Comparison of ENCODE assay signal across 25 mouse cellular contexts in the genomic region with DNA sequence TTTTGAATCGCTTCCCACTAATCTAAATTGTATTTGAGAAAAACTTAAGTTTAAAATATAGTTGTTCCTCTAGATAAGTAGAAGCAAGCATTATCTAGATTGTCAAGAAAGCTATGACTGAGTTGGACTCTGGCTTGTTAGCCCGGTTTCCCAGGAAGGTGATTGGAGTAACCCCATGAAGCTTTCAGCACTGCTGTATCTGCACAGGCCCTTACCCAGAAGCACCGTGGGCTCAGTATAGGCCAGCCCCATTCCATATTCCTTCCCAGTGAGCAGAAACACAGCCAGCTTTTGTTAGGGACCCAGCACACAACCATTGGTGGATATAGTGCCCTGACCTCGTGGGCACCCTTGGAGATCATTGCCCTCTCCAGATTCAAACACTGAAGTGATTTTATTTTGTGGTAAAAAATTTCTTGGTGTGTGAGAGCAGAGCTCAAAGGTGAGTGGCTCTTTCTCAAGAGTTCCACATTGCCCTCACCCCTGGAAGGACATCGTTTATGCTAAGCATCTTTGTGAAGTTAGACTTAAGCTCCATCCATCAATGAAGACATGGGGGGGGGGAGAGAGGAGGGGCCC.
DNase-seq lines count a peak whose midpoint lies in the region; ATAC-seq and TF ChIP-seq lines count a peak whose summit lies in the region.
"Had no signal": no experiment of that assay in that cellular context is flagged by ENCODE, and none has a peak within 500 bp of the region (broad histone marks: within the 10 kb centered on the region; RNA-seq: fewer than 3 reads in every experiment).

No protein-coding gene starts in this region.

- H3K9ac ChIP-seq in kidney, embryonic 16.5 days (replicated peaks; ENCODE audit: low read length), result no peak overlapping the region
- H3K9ac ChIP-seq: forebrain, embryonic 13.5 days; heart, embryonic 12.5 days; heart, embryonic 15.5 days; hindbrain, embryonic 14.5 days had no signal

- no peak for TF ChIP-seq CTCF in bone marrow, adult 2 months (IDR thresholded peaks at IDR 0.05; ENCODE audit: control insufficient read depth, insufficient read depth, low read length)

- 87% methylated on average over 5 of the region's 5 CpGs for WGBS in kidney, embryonic 16.5 days
- 78% methylated on average over 5 of the region's 5 CpGs for WGBS in bone marrow, adult 2 months

- no peaks in the 10 kb centered on the region for H3K27me3 ChIP-seq in kidney, embryonic 16.5 days (ENCODE audit: insufficient read depth, low read length)
- H3K27me3 ChIP-seq: forebrain, embryonic 13.5 days; heart, embryonic 12.5 days; heart, embryonic 15.5 days had no signal

- DNase-seq in kidney, adult 18-20 months, result peak; percentile 9
- no peak for DNase-seq in kidney, postnatal 14 days
- DNase-seq in kidney, adult 9 months, result peak; percentile 61
- DNase-seq in lung, adult 18-20 months, result no peak
- DNase-seq: adrenal gland, adult 8-10 months; adrenal gland, postnatal 25 days; cerebellum, adult 18-20 months; cerebellum, adult 9-10 months; cerebellum, postnatal 14 days; gastrocnemius, postnatal 10 days; gastrocnemius, postnatal 36 days; heart, adult 18-20 months; heart, postnatal 10 days; heart, postnatal 36 days had no signal

- TF ChIP-seq POLR2A in bone marrow, adult 2 months (IDR thresholded peaks at IDR 0.05; ENCODE audit: borderline replicate concordance, control insufficient read depth, low read depth, low read length), result no peak

- no peak overlapping the region for H3K4me3 ChIP-seq in kidney, embryonic 16.5 days (ENCODE audit: low read length)
- H3K4me3 ChIP-seq in bone marrow, adult 2 months (replicated peaks; ENCODE audit: control insufficient read depth, low read depth, low read length), result no peak overlapping the region
- H3K4me3 ChIP-seq: forebrain, embryonic 10.5 days; forebrain, embryonic 13.5 days; heart, embryonic 12.5 days; heart, embryonic 15.5 days had no signal

- H3K4me1 ChIP-seq in kidney, embryonic 16.5 days (ENCODE audit: insufficient read depth, low read length), result peaks cover 5% of the 10 kb centered on the region; the same call in 1 of the 2 replicates
- peaks cover 3% of the 10 kb centered on the region for H3K4me1 ChIP-seq in bone marrow, adult 2 months (ENCODE audit: control insufficient read depth, insufficient read depth, low read length)
- H3K4me1 ChIP-seq: forebrain, embryonic 10.5 days; forebrain, embryonic 13.5 days; heart, embryonic 12.5 days; heart, embryonic 15.5 days had no signal

- no peak for ATAC-seq in kidney, embryonic 16.5 days (ENCODE audit: low FRiP score, low TSS enrichment)
- ATAC-seq: activated CD4-positive, CD25-positive, alpha-beta regulatory T cell, adult 4 months; CD4-positive, CD25-positive, alpha-beta regulatory T cell, adult 4 months; forebrain, embryonic 13.5 days; forebrain, embryonic 16.5 days; hindbrain, postnatal 0 days had no signal

- H3K4me2 ChIP-seq in kidney, embryonic 16.5 days (replicated peaks; ENCODE audit: low read depth, low read length), result no peak overlapping the region
- H3K4me2 ChIP-seq: forebrain, embryonic 13.5 days; heart, embryonic 12.5 days; heart, embryonic 15.5 days; hindbrain, embryonic 14.5 days had no signal

- no peak overlapping the region for H3K27ac ChIP-seq in kidney, embryonic 16.5 days (ENCODE audit: low read length)
- 0 out of 2 replicates have a peak overlapping the region, but pooled peaks have one; percentile 46 for H3K27ac ChIP-seq in bone marrow, adult 2 months (ENCODE audit: control insufficient read depth, insufficient read depth, low read depth, low read length, poor library complexity)
- H3K27ac ChIP-seq: forebrain, embryonic 10.5 days; forebrain, embryonic 13.5 days; heart, embryonic 15.5 days; hindbrain, embryonic 14.5 days; hindbrain, postnatal 0 days had no signal

- no peaks in the 10 kb centered on the region for H3K9me3 ChIP-seq in kidney, embryonic 16.5 days (ENCODE audit: low read length)
- H3K9me3 ChIP-seq: forebrain, embryonic 10.5 days; forebrain, embryonic 13.5 days; heart, embryonic 12.5 days; heart, embryonic 15.5 days had no signal

- H3K36me3 ChIP-seq in kidney, embryonic 16.5 days (ENCODE audit: insufficient read depth, low read length), result no peaks in the 10 kb centered on the region
- H3K36me3 ChIP-seq: forebrain, embryonic 10.5 days; heart, embryonic 12.5 days; heart, embryonic 15.5 days had no signal

Comparison
In these comparisons a context has a peak if more than half of its experiments do, and no peak if none do; other contexts are left out.
1. DNase-seq: peak in kidney, adult 18-20 months (single experiment) and kidney, adult 9 months (single experiment); none in kidney, postnatal 14 days (single experiment) and lung, adult 18-20 months (0 of 2).